Mouse (Mus musculus) effector memory CD4-positive, alpha-beta T cell, adult 7 months (primary cell): Measurements from ENCODE around the gene Tent5b. TPM values are rescaled to one million over a fixed set of nuclear protein-coding genes. Genes with fewer than 3 reads are reported as not detected.

Experiments
- polyA plus RNA-seq: library from polyadenylated mRNA; unstranded; fragments of 100-300 nt; shearing (Covaris generic); gene quantifications from one replicate; pipeline ENCODE4 v1.2.1, GENCODE M21; 2017

The Tent5b gene
- polyA plus RNA-seq = 0.33 TPM

DNA sequence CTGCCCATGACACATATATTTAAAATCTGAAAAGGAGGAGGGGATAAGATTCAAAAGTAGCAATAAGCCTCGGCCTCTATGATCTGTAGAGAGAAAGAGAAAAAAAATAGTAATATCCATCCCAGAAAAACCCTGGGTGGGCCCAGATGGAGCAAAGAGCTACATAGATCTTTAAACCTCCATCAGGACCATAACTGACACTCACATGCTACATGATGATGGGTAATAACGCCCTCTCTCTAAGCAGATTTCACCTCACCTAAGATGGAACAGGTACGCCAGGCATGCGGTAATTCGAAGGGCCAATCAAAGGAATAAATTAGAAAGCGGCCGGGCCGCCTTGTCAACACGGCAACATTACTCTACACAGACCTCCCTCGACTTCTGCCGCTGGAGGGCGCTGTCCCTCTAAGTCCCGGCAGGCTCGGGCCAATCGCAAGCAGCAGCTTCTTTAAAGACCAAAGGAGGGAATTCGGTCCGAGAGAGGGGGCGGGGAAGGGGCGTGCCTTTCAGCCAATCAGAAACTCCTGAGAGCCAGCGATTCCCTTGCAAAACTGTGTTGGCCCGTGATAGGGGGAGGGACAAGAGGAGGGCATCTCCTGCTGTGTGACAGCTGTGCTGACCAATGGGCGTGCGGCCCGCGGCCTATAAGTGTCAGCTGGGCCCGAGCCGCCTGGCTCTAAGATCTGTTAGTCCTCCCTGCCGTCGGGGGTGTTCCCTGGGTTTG lies at the start of gene Tent5b:
Tent5b (plus strand) TSS at position 675 of the 727 bp plus-strand sequence.

DNA sequence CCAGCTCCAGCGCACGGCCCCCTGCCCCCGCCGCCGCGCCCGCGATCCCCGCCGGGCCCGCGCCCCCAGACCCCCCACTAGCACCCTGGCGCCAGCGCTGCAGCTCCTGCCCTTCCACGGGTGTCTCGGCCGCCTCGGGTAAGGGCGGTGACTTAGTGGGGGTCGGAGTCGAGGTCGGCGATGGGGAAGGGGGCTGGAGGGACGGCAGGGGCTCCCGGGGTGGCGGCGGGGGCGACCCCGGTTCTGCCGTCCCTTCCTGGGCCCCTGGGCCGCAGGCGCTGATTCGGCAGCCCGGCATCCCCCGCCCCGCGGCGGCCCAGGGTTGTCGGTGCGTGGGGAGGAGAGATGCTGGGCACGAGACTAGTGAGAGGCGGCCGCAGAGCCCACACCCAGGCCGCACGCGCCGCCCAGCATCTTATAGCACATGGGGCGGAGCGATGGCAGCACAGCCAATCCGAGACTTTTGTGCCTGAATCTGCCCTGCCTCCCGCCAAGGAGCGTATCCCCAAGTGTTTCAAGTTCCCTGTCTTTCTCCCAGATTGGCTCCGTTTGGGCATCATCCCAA lies 18.3 kb downstream of the Tent5b start, which contains the start of gene Trnp1:
Trnp1 (minus strand) TSS at position 391 of the 565 bp plus-strand sequence.

DNA sequence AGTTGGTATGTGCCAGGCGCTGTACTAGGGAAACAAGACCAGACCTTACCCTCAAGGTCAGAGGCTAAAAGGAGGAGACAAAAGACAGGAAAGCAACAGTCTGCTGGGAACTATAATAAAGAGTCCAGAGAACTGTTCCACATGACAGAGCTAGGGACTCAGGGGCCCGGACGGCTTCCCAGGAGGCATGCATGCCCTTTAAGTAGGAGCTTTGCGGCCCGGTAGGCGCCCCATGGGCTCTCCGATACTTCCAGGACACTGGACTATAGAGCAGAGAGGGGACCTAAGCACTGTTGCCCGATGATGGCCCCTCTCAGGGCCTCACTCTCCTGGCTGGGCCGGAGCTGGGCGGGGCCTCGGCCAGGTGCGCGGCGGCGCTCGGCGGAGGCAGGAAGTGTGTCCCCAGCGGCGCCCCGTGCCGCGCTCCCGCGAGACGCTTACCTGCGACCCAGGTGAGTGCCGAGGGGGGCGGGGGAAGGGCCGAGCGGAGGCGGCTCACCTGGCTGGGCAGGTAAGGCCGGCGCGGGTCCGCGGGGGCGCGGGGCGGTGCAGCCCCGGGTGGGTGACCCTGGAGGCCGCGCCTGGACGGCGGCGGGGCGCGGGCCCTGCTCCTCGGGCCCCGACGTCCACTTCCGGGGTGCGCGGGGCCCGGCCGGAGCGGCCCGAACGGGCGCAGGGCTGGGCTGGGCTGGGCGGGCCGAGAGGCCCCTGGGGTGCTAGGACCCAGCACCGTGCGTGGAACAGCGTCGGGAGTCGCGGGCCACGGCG lies 38.9 kb downstream of the Tent5b start, which contains the start of gene Kdf1:
Kdf1 (plus strand) TSS at position 363 of the 768 bp plus-strand sequence.

Other genes with a start within 250 kb of the Tent5b start
- gene Map3k6, start 239.3 kb upstream of the Tent5b start, polyA plus RNA-seq = not detected
- gene Sytl1, start 217.0 kb upstream of the Tent5b start, polyA plus RNA-seq = 6.4 TPM
- 58.9 TPM for gene Tmem222, start 202.3 kb upstream of the Tent5b start, polyA plus RNA-seq
- gene Wdtc1, start 126.7 kb upstream of the Tent5b start, polyA plus RNA-seq = 4.2 TPM
- 16.2 TPM for gene Slc9a1, start 110.4 kb upstream of the Tent5b start, polyA plus RNA-seq
- not detected for gene Trnp1, start 18.4 kb downstream of the Tent5b start, polyA plus RNA-seq
- 0.67 TPM for gene Kdf1, start 38.8 kb downstream of the Tent5b start, polyA plus RNA-seq
- gene Nudc, start 65.9 kb downstream of the Tent5b start, polyA plus RNA-seq = 115 TPM
- gene Nr0b2, start 73.2 kb downstream of the Tent5b start, polyA plus RNA-seq = not detected
- 21.9 TPM for gene Gpatch3, start 94.6 kb downstream of the Tent5b start, polyA plus RNA-seq
- gene Gpn2, start 104.2 kb downstream of the Tent5b start, polyA plus RNA-seq = 8.4 TPM
- 24.2 TPM for gene Sfn, start 122.0 kb downstream of the Tent5b start, polyA plus RNA-seq
- gene Zdhhc18, start 170.0 kb downstream of the Tent5b start, polyA plus RNA-seq = 301 TPM
- 17.0 TPM for gene Pigv, start 192.5 kb downstream of the Tent5b start, polyA plus RNA-seq